Mouse (Mus musculus): ENCODE data around the gene Cdca8.

Cdca8 gene

DNA sequence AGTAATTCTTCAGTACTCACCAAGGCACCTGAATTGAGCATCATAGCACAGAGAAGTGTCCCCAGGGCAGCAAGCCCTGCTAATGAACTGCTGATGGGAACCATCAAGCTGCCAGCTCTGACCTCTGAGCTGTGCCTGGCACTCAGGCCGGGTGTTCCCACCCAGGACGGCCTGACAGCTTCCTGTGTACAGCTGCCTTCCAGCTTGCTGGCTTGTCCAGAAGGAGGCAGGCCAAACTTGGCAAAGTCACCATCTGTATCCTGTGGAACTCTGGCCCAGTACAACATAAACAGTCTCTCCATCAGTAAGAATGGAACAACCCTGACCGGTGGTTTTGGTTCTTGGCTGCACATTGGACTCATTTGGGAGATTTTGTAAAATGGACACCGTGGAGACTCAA, 14.4 kb upstream of the Cdca8 start:
- DNase-seq (ENCODE audit: low spot score), result no peak

GRCm38 (mm10) chr4:124951036-124951433, 11.9 kb upstream of the Cdca8 start:
- DNase-seq (ENCODE audit: low spot score), result no peak

GRCm38 (mm10) chr4:124950181-124951035, 11.3 kb upstream of the Cdca8 start:
- no peak for DNase-seq (ENCODE audit: low spot score)

- DNase-seq (ENCODE audit: low spot score), result no peak
These were observed 10.4 kb upstream of the Cdca8 start for GRCm38 (mm10) chr4:124949488-124949887.

DNA sequence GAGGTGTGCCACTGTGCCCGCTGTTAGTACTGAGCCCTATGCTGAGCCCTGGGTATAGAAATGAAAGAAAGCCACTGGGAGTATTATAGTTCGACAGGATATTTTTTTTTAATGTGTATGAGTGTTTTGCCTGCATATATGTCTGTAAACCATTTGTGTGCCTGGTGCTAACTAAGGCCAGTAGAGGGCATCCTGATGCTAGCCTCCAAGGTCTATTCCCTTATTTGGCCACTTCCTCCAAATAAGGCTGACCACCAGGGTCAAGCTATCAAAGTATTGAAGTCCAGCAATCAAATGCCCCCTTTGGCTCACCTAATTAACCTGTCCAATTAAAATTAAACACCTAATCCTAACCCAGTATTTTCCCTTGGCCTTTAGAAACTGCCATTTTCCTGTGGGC, 5.8 kb upstream of the Cdca8 start:
- DNase-seq (ENCODE audit: low spot score), result no peak

- no peak for DNase-seq (ENCODE audit: low spot score)
These were observed 4.7 kb upstream of the Cdca8 start for GRCm38 (mm10) chr4:124943781-124944180.

- no peak for DNase-seq (ENCODE audit: low spot score)
These were observed 3.9 kb upstream of the Cdca8 start for GRCm38 (mm10) chr4:124943022-124943421.

DNA sequence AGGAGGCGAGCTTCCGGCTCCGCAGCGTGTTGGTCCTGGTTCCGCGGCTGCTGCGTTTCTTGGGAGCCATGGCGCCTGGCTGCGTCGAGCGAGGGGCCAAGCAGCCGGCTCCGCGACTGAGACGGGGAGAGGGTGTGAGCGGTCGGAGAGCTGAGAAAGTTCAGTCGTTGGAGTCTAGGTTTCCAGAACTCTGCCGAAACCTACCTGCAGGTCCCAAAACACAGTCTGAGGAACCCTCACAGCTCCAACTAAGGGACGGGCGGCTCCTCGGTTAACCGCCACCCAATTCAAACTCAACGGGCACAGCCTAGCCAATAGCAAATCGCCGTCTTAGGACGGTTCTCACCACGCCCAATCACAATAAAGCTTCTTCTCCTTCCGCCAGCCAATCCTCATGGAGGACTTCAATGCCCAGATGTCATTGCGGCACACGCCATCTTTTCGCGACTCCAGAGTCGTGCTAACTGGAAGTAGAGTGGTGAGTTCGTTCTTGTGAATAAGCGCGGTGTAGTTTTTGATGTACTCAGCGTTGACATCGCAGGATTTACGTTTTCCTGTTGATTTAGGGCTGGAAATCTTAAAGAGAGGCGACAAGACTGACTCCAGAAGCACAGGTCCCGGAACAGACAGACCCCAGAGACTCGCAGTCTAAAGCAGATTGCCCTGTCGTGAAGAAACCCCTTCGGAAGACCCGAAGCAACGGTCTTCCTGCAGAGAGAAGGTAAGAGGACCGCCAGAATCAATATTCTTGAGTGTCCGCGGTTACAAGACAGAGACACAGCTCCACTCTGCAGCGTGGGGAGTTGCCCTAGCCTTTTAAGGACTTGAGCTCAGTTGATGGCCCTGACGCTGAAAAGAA, 2.3 kb downstream of the Cdca8 start, which contains the start of gene 9930104L06Rik:
Gene 9930104L06Rik, plus strand, starts transcription at position 436 of the 859 bp plus-strand sequence.
- DNase-seq (ENCODE audit: low spot score), result peak; percentile 91

- DNase-seq (ENCODE audit: low spot score), result no peak
These were observed 11.0 kb downstream of the Cdca8 start for GRCm38 (mm10) chr4:124928102-124928501.

GRCm38 (mm10) chr4:124905971-124906822, 32.9 kb downstream of the Cdca8 start:
- DNase-seq (ENCODE audit: low spot score), result no peak

- no peak for DNase-seq (ENCODE audit: low spot score)
These were observed 33.7 kb downstream of the Cdca8 start for GRCm38 (mm10) chr4:124905417-124905816.

DNA sequence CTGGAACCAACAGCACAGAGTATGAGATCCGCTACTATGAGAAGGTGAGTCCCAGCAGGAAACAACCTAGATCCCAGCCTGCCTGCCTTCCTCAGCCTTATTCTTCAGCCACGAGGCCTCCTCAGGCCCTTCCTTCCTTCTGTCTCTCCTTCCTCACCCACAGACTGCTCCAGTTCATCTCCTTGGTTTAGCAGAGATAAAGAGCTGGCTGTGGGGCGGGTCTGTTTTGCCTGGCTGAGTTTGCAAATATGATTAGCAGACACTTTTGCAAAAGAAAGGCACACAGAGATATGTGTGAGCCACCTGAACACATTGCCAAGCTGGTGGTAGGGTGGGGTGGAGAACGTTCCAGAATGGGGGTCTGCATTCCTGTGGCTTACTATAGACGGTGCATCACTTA, 39.2 kb downstream of the Cdca8 start:
- no peak for DNase-seq (ENCODE audit: low spot score)

DNA sequence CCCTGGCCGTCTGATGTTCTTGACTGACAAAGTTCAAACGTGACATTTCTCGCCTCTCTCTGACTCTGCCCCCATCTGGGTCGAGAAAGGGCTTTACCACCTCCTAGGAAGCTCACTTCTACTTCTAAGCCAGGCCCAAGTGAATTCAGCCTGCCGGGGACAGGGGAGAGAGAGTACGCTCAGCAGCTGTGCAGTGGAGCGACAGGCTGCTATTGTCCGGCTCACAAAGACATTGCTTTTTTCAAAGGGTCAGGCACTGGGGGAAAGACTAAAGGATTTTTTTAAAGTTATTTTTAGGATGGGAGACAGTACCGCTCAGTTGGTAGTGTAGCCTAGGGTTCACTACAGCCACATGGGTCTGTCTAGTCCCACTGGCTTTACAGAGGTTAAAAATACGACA, 40.7 kb downstream of the Cdca8 start:
- no peak for DNase-seq (ENCODE audit: low spot score)

DNA sequence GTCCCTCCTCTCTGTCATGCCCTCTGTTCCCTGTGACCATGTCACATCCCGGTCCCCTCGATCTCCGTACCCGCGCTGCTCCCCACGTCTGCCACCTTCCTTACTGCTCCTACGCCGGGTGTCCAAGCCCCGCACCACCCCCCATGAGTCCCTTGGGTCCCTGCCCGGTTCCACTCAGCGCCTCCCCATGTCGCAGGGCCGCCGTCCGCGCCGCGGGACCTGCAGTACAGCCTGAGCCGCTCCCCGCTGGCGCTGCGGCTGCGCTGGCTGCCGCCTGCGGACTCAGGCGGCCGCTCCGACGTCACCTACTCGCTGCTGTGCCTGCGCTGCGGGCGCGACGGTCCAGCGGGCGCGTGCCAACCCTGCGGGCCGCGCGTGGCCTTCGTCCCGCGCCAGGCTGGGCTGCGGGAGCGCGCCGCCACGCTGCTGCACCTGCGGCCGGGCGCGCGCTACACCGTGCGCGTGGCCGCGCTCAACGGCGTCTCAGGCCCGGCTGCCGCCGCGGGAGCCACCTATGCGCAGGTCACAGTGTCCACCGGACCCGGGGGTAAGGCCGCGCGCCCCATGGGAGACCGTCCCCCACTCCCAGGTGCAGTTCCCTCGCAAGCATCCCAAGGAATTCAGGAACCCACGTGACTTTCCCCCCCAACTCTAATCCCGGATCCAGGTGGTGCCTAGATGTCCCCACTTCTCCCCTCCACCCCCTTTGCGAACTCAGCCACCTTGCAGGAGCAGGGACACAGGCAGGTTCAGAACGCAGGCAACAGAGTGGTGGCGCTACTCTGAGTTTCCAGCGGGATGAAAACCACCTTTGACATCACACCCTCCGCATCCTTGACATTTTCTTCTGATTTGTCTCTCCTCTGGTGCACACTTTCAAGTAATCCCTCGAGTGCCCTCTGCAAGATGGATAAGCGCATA, 44.3 kb downstream of the Cdca8 start:
- no peak for DNase-seq (ENCODE audit: low spot score)

GRCm38 (mm10) chr4:124893769-124894168, 45.3 kb downstream of the Cdca8 start:
- DNase-seq (ENCODE audit: low spot score), result no peak

DNA sequence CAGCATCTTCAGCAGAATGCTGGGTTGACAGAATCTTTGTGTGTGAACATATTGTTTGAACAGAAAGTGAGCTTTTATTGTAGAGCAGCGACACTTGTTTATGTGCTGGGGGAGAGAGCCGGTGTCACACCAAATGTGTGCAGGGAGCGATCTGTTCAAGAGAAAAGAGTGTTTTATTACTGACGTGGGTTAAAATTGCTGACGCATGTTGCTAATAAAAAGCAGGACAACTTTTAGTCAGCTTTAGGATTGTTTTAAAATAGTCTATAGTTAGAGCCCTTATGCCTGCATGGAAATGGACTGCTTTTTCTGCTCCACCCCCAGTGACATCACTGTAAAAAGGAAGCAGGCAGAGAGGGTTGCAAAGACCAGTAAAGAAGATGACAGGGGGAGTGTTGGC, 48.3 kb downstream of the Cdca8 start:
- DNase-seq (ENCODE audit: low spot score), result no peak

DNA sequence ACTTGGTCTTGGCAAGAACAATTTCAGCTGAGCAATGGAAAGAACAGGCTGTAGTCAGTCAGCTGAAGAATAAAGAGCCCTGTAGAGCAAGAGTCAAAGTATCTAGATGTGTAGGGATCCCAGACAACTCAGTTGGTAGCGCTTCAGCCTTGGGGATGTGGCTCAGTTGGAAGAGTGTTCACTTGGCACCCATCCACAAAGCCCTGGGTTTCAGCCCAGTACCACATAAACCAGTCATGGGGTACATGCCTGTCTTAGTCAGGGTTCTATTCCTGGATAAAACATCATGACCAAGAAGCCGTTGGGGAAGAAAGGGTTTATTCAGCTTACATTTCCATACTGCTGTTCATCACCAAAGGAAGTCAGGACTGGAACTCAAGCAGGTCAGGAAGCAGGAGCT, 49.2 kb downstream of the Cdca8 start:
- no peak for DNase-seq (ENCODE audit: low spot score)

DNA sequence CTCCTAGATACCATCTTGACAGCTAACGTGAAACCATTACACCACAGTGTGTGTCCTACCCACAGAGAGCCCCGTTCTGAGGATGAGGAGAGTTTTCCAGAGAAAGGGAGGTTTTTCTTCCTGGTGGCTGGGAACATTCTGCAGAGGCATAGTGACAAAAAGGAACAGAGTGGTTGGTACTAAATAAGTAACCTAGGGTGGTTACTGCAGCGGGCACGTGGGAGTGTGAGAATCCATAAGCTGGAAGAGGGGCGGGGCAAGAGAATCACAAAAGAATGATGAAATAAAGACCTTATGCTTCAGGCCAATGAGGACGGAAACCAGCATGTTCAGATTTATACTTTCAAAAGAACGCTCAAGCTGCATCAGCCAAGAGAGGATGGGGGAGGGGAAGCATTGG, 50.4 kb downstream of the Cdca8 start:
- DNase-seq (ENCODE audit: low spot score), result no peak

DNA sequence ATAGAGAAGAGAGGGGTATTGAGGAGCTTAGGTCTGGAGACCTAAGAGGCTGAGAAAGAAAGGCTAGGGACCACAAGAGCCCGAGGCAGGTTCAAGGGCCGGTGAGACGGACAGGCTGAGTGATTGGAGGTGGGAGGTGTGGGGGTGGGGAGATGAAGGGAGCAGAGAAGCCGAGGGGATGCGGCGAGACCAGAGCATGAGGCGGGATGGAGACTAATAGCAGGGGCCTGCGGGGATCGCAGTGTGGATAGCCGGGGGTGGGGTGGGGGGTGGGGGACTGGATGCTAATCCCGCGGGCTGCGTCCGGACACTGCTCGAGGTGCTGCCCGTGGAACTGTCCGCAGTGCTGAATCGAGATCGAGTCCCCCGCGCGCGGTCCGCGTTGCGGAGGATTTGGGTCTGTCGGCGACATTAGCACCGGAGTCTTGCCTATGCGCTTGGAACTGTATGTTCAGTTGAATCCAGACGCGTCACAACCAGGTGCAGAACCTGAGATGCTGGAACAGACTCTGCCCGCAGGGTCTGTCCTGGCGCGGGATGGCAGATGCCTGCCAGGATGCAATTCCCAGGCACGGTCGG, 56.9 kb downstream of the Cdca8 start:
- DNase-seq (ENCODE audit: low spot score), result no peak

DNA sequence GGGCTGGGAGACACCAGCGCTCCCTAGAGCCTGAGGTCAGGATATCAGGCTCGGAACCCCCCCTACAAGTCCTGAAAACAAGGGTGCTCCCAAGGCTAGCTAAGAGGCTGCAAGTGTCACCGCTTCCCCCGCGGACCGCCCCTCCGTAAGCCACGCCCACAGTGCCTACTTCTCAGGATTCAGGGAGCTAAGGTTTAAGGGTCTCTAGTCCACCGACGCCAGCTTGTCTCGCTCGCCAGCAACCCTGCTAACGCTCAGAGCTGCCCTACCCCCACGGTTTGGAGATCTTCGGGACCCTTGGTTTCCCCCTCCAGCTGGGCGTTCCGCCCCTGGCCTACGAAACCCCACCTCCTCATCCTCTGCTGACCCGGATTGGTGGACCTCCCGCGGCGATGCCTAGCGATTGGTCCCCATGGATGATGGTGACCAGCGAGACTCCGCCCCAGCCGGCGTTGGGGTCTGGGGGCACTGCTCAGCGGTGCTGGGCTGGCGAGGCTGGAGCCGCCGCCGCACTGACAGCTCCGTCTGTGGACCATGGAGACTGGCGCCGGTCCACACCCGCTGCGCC, 57.7 kb downstream of the Cdca8 start:
- DNase-seq (ENCODE audit: low spot score), result no peak
